Comparison of ENCODE assay signal across 8 mouse cellular contexts in the genomic region with DNA sequence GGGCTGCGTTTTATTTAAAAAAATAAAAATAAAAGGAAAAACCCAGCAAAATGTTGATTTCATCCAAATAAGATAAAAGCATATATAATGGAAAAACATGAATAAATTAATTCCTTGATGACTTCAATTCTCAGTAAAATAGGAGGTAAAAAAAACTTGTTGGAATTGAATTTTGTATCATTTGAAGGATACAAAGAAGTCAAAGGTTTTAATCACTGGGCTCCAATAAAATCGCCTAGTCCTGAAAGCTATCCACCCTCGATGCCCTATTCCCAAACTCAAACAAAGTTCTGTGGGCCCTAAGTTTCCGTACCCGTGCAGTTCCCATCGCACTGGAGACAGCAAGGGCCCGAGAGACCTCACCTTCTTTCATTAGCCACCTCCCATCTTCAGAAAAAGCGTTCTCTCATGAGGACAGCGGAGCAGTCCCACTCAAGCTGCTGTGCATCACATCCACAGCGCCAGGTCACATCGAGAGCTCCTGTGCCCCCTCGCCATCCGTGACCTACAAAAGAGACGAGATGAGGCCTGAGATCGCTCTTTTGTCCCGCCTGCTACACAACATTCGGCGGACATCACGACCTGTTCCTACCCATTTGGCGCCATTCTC. TPM values are rescaled to one million over a fixed set of nuclear protein-coding genes. Genes with fewer than 3 reads are reported as not detected.
DNase-seq lines count a peak whose midpoint lies in the region; ATAC-seq lines count a peak whose summit lies in the region.

No protein-coding gene starts in this region.

- H3K4me1 ChIP-seq in limb, embryonic 15.5 days: peaks cover 48% of the 10 kb centered on the region
- peaks cover 33% of the 10 kb centered on the region for H3K4me1 ChIP-seq in stomach, embryonic 15.5 days

- peak overlapping the region; percentile 82 for H3K4me3 ChIP-seq in limb, embryonic 15.5 days
- peak overlapping the region; percentile 91 for H3K4me3 ChIP-seq in stomach, embryonic 15.5 days (replicated peaks)

- under 1% methylated on average over 20 of the region's 20 CpGs for WGBS in limb, embryonic 15.5 days
- WGBS in stomach, embryonic 15.5 days: under 1% methylated on average over 20 of the region's 20 CpGs

- peak; percentile 72 for DNase-seq in embryo, embryonic 10.5 days (ENCODE audit: low spot score)
- DNase-seq in embryo, embryonic 9.5 days (ENCODE audit: extremely low spot score): no peak
- peak; percentile 70 for DNase-seq in 3T3-L1 (ENCODE audit: low read depth, low spot score)
- no peak for DNase-seq in yolk sac, embryonic 10.5 days (ENCODE audit: low spot score)
- DNase-seq in adrenal gland, postnatal 14 days: no peak

- H3K9ac ChIP-seq in limb, embryonic 15.5 days: peak overlapping the region; percentile 82
- H3K9ac ChIP-seq in stomach, embryonic 15.5 days: peak overlapping the region; percentile 73

- H3K9me3 ChIP-seq in limb, embryonic 15.5 days: no peaks in the 10 kb centered on the region
- H3K9me3 ChIP-seq in stomach, embryonic 15.5 days: no peaks in the 10 kb centered on the region

- no peaks in the 10 kb centered on the region for H3K27me3 ChIP-seq in limb, embryonic 15.5 days
- no peaks in the 10 kb centered on the region for H3K27me3 ChIP-seq in stomach, embryonic 15.5 days (replicated peaks)

- peak overlapping the region; percentile 74 for H3K4me2 ChIP-seq in limb, embryonic 15.5 days
- H3K4me2 ChIP-seq in stomach, embryonic 15.5 days: peak overlapping the region; percentile 77

- H3K36me3 ChIP-seq in limb, embryonic 15.5 days: peaks cover 36% of the 10 kb centered on the region
- peaks cover 19% of the 10 kb centered on the region for H3K36me3 ChIP-seq in stomach, embryonic 15.5 days

- peak; percentile 29 for ATAC-seq in erythroblast, adult 5-6 weeks (replicated peaks; ENCODE audit: low FRiP score, poor library complexity, severe bottlenecking)
- ATAC-seq in limb, embryonic 15.5 days (ENCODE audit: insufficient number of reproducible peaks, low FRiP score, low TSS enrichment, low read depth): peak; percentile 18; the same call in 1 of the 2 replicates
- peak; percentile 36 for ATAC-seq in stomach, embryonic 15.5 days (ENCODE audit: insufficient read depth, low FRiP score, low read depth)

- peak overlapping the region; percentile 93 for H3K27ac ChIP-seq in limb, embryonic 15.5 days
- peak overlapping the region; percentile 93 for H3K27ac ChIP-seq in stomach, embryonic 15.5 days

RNA-seq across cellular contexts. Expression of gene Sec31a, which starts 12.8 kb away (rescaled TPM):
- total RNA-seq in erythroblast, adult 5-6 weeks (2015; ENCODE audit: low replicate concordance): 26.5 and 46.4 TPM in 2 replicates
- 24.3 and 24.4 TPM in 2 replicates for total RNA-seq in erythroblast, adult 5-6 weeks (2017; ENCODE audit: low replicate concordance)
- 266 TPM in 2 replicates for polyA plus RNA-seq in limb, embryonic 15.5 days (2015; fragmentation: Nextera tagmentation; extraction: Ambion mirVana)
- polyA plus RNA-seq in stomach, embryonic 15.5 days (2015; fragmentation: Nextera tagmentation; extraction: Ambion mirVana): 158 and 187 TPM in 2 replicates
- 160 and 173 TPM in 2 replicates for total RNA-seq in adrenal gland, postnatal 14 days (2021)

Comparison
In these comparisons a context has a peak if more than half of its experiments do, and no peak if none do; other contexts are left out.
1. DNase-seq: peak in embryo, embryonic 10.5 days (single experiment) and 3T3-L1 (single experiment); none in embryo, embryonic 9.5 days (single experiment), yolk sac, embryonic 10.5 days (single experiment) and adrenal gland, postnatal 14 days (single experiment).
2. Peak in every context shown above with its lines, with median percentiles within 50 percentile points of each other: ATAC-seq.